Mouse (Mus musculus): ENCODE results near the gene Unc45b. TPM values are rescaled to one million over a fixed set of nuclear protein-coding genes. Genes with fewer than 3 reads are reported as not detected.

Unc45b gene
- total and polyA plus RNA-seq, 3 experiments: 0.08 to 0.26 TPM; not detected in 1

- no peak overlapping the region for H3K4me2 ChIP-seq (ENCODE audit: insufficient read depth, low read depth, poor library complexity, severe bottlenecking)
- no peak overlapping the region for H3K9ac ChIP-seq (ENCODE audit: insufficient read depth, low read depth)
- dilution Hi-C loops (cut with MboI; ENCODE audit: extremely low pct_ligation_motif_present, extremely low pct_unique_long_range_greater_than_20kb, low sequenced_read_pairs) (no loop called here), in situ Hi-C loops (cut with MboI; ENCODE audit: low pct_ligation_motif_present, low pct_unique_long_range_greater_than_20kb, low sequenced_read_pairs) (loop anchor here (25.0 kb wide), 2 partner anchors 281 to 506 kb away; partner anchors contain the start of genes Rasl10b, Slfn3 and Slfn4)
- no peaks in the 10 kb centered on the region for H3K9me3 ChIP-seq (replicated peaks; ENCODE audit: low read length)
- peaks cover 11% of the 10 kb centered on the region for H3K27me3 ChIP-seq (replicated peaks)
- TF ChIP-seq CHD1 (IDR thresholded peaks at IDR 0.05; ENCODE audit: low read depth, low read length): no peak
- no peak for TF ChIP-seq POLR2A (IDR thresholded peaks at IDR 0.05; ENCODE audit: low read depth, low read length)
- no peak for TF ChIP-seq ZNF384 (IDR thresholded peaks at IDR 0.05; ENCODE audit: low read depth, low read length)
- no peak for TF ChIP-seq MEF2A (IDR thresholded peaks at IDR 0.05; ENCODE audit: borderline replicate concordance, low read depth, low read length)
- TF ChIP-seq GABPA (IDR thresholded peaks at IDR 0.05; ENCODE audit: insufficient replicate concordance, low read depth, low read length): no peak
- no peak for TF ChIP-seq E2F4 (IDR thresholded peaks at IDR 0.05; ENCODE audit: insufficient replicate concordance, low read depth, low read length)
- TF ChIP-seq IRF4 (IDR thresholded peaks at IDR 0.05; ENCODE audit: low read depth, low read length): no peak
- no peak for TF ChIP-seq USF2 (conservative IDR thresholded peaks at IDR 0.05; ENCODE audit: low read depth, low read length)
- no peak for TF ChIP-seq KAT2A (IDR thresholded peaks at IDR 0.05; ENCODE audit: insufficient replicate concordance, low read length)
- no peak for TF ChIP-seq HCFC1 (IDR thresholded peaks at IDR 0.05; ENCODE audit: low read depth, low read length)
- no peak overlapping the region for H3K27ac ChIP-seq (ENCODE audit: insufficient read depth, low read depth)
- peaks cover 3 to 29% of the 10 kb centered on the region in 2 experiments; a peak in 2 of 4 replicates for H3K4me1 ChIP-seq (ENCODE audit: control insufficient read depth in 1 of 2, insufficient read depth in 2 of 2)
- no peak overlapping the region for H3K4me3 ChIP-seq (replicated peaks in 1 of 3; ENCODE audit: low read depth in 2 of 3, low read length in 2 of 3, poor library complexity in 1 of 3)
- peaks cover 16% of the 10 kb centered on the region for H3K79me2 ChIP-seq (replicated peaks; ENCODE audit: control insufficient read depth, extremely low read depth, insufficient read depth, poor library complexity, severe bottlenecking)
- H3K36me3 ChIP-seq (replicated peaks in 1 of 2; ENCODE audit: control insufficient read depth in 1 of 2, insufficient read depth in 1 of 2, low read length in 1 of 2): peaks cover 55 to 64% of the 10 kb centered on the region in 2 experiments
- DNase-seq (ENCODE audit: extremely low read depth): no peak
Observed at GRCm38 (mm10) chr11:82905816-82906215, 4.5 kb upstream of the Unc45b start.

- peaks cover 3 to 29% of the 10 kb centered on the region in 2 experiments; a peak in 2 of 4 replicates for H3K4me1 ChIP-seq (ENCODE audit: control insufficient read depth in 1 of 2, insufficient read depth in 2 of 2)
- H3K4me3 ChIP-seq (replicated peaks in 1 of 3; ENCODE audit: low read depth in 2 of 3, low read length in 2 of 3, poor library complexity in 1 of 3): peak within 1 kb of the TSS; percentile 81 to 90 (median 84)
- H3K9me3 ChIP-seq (replicated peaks; ENCODE audit: low read length): no peaks in the 10 kb centered on the region
- H3K4me2 ChIP-seq (ENCODE audit: insufficient read depth, low read depth, poor library complexity, severe bottlenecking): peak within 1 kb of the TSS; percentile 85
- H3K27ac ChIP-seq (ENCODE audit: insufficient read depth, low read depth): no peak within 1 kb of the TSS
- dilution Hi-C loops (cut with MboI; ENCODE audit: extremely low pct_ligation_motif_present, extremely low pct_unique_long_range_greater_than_20kb, low sequenced_read_pairs): no loop called here
- H3K36me3 ChIP-seq (replicated peaks in 1 of 2; ENCODE audit: control insufficient read depth in 1 of 2, insufficient read depth in 1 of 2, low read length in 1 of 2): peaks cover 37 to 44% of the 10 kb centered on the region in 2 experiments
- peaks cover 16% of the 10 kb centered on the region for H3K79me2 ChIP-seq (replicated peaks; ENCODE audit: control insufficient read depth, extremely low read depth, insufficient read depth, poor library complexity, severe bottlenecking)
- DNase-seq (ENCODE audit: extremely low read depth): peak; percentile 95
- peak within 1 kb of the TSS; percentile 69 for H3K9ac ChIP-seq (ENCODE audit: insufficient read depth, low read depth)
- peaks cover 18% of the 10 kb centered on the region for H3K27me3 ChIP-seq (replicated peaks)
- in situ Hi-C loops (cut with MboI; ENCODE audit: low pct_ligation_motif_present, low pct_unique_long_range_greater_than_20kb, low sequenced_read_pairs): loop anchor here (25.0 kb wide), 2 partner anchors 279 to 504 kb away; partner anchors contain the start of genes Rasl10b, Slfn3 and Slfn4
- TF ChIP-seq USF1 (IDR thresholded peaks at IDR 0.05; ENCODE audit: low read depth, low read length) (peak; percentile 73), CTCF (conservative IDR thresholded peaks at IDR 0.05 in 1 of 2, IDR thresholded peaks at IDR 0.05 in 1 of 2; ENCODE audit: low read depth in 2 of 2, low read length in 2 of 2) (peak; percentile 25 to 94; a peak in 2 of 4 replicates), TBP (conservative IDR thresholded peaks at IDR 0.05; ENCODE audit: low read depth, low read length) (peak; percentile 94), ELF1 (IDR thresholded peaks at IDR 0.05; ENCODE audit: low read depth, low read length) (peak; percentile 76), NELFE (IDR thresholded peaks at IDR 0.05; ENCODE audit: low read depth, low read length) (peak; percentile 88), CHD1 (IDR thresholded peaks at IDR 0.05; ENCODE audit: low read depth, low read length) (no peak), JUN (IDR thresholded peaks at IDR 0.05; ENCODE audit: insufficient read depth, low read depth, low read length) (no peak), BHLHE40 (IDR thresholded peaks at IDR 0.05; ENCODE audit: low read depth, low read length) (peak; percentile 40; the same call in 1 of the 2 replicates), ZKSCAN1 (IDR thresholded peaks at IDR 0.05; ENCODE audit: borderline replicate concordance, low read depth, low read length) (no peak), SIN3A (IDR thresholded peaks at IDR 0.05; ENCODE audit: low read length) (peak; percentile 96), SMC3 (IDR thresholded peaks at IDR 0.05; ENCODE audit: low read depth, low read length) (peak; percentile 49), MAX (IDR thresholded peaks at IDR 0.05; ENCODE audit: low read length) (peak; percentile 98), GABPA (IDR thresholded peaks at IDR 0.05; ENCODE audit: insufficient replicate concordance, low read depth, low read length) (peak; percentile 97), ZNF384 (IDR thresholded peaks at IDR 0.05; ENCODE audit: low read depth, low read length) (no peak), POLR2A (IDR thresholded peaks at IDR 0.05; ENCODE audit: low read depth, low read length) (peak; percentile 92), ZC3H11A (IDR thresholded peaks at IDR 0.05; ENCODE audit: low read depth, low read length) (no peak), RCOR1 (conservative IDR thresholded peaks at IDR 0.05; ENCODE audit: low read depth, low read length) (no peak), MAFK (IDR thresholded peaks at IDR 0.05; ENCODE audit: insufficient replicate concordance, low read length) (no peak), NRF1 (IDR thresholded peaks at IDR 0.05; ENCODE audit: low read depth, low read length) (peak; percentile 57), MAZ (IDR thresholded peaks at IDR 0.05; ENCODE audit: low read depth, low read length) (no peak), UBTF (IDR thresholded peaks at IDR 0.05; ENCODE audit: low read depth, low read length) (no peak), E2F4 (IDR thresholded peaks at IDR 0.05; ENCODE audit: insufficient replicate concordance, low read depth, low read length) (no peak), KAT2A (IDR thresholded peaks at IDR 0.05; ENCODE audit: insufficient replicate concordance, low read length) (0 out of 2 replicates have a peak, but pooled peaks have one; percentile 53), RAD21 (IDR thresholded peaks at IDR 0.05; ENCODE audit: low read depth, low read length) (no peak)
Observed at GRCm38 (mm10) chr11:82907651-82908607, 2.4 kb upstream of the Unc45b start, which contains the start of gene Nle1. Gene Nle1, minus strand, starts transcription at chr11:82908411.
